Mouse (Mus musculus) cerebellum, postnatal 36 days (tissue): ENCODE measurements at regions not wholly inside any gene's neighbourhood (a gene's known extent, or its start where the extent isn't known, plus 50 kb on each side); places are given as distances from the start of the nearest gene placed in this dataset.
"Not testable (repeated sequence)": the region's sequence is repeated elsewhere in the genome, so short reads cannot be mapped to it uniquely, and the experiment has no call there.

ENCODE experiments used
- DNase-seq, 2 experiments: peaks; one replicate each; pipeline ENCODE4 v3.0.0; 2021 to 2022; ENCODE audit warnings: mixed read lengths in 2 of 2

- no peak for DNase-seq
Measured at GRCm38 (mm10) chr1:31612944-31613343, 390.3 kb downstream of the Pih1d3 start.

GRCm38 (mm10) chr1:31615219-31615618, 392.6 kb downstream of the Pih1d3 start:
- DNase-seq, result not testable (repeated sequence)

- not testable (repeated sequence) for DNase-seq
Measured at GRCm38 (mm10) chr1:31616229-31616946, 393.8 kb downstream of the Pih1d3 start.

- no peak for DNase-seq
Measured at GRCm38 (mm10) chr1:31634353-31634752, 411.7 kb downstream of the Pih1d3 start.

DNA sequence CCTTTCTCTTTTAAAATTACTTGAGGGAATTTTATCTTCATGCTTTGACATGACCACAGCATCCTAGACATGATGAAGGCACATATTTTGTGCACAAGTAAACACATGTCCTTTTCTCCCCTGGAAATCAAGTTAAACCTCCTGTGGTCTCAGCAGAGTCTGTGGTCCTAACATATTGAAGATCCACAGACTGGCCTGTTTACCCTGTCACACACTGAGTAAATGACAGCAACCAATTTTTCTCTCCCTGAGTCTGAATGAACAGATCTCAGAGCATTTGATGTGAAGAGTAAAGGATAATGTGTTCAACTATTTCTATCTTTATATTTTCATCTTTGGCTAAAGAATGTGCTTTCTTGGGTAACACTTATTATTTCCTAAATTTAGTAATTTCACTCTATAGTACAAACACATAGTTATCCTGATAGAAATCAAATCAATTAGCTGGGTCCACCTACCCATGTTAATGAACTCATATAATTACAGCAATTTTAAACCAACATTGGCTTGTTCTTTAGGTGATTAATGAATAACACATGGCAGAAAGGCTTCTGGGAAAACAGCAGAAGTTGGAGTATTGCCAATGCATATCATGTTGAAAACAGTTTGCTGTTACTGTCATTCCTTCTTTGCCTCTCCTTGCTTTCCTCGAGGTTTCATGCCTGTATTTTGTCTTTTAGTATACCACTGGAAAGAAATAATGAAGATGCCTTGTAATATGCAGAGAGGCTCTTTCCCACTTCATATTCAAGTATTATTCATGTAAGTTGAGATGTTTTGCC, 414.1 kb downstream of the Pih1d3 start:
- no peak for DNase-seq

DNA sequence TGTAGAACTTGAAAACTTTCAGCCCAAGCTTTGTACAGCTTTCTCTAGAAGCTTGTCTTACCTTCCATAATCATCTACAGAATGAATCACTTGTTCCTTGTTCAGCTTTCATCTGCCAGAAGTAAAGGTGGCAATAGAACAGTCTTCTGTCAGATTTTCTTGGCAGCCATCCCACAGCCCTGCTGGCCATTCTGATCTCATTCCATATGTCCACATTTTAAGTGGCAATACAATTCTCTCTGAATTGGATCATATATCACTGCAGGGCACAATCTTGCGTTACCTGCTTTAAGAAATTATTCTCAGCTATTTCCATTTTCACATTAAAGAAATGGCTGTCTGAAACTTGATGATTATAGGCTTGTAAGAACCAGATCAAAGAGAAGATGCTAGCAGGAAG, 422.5 kb downstream of the Pih1d3 start:
- peak; percentile 64 to 66 for DNase-seq

- DNase-seq, result no peak
Measured at GRCm38 (mm10) chr1:31678586-31678985, 455.9 kb downstream of the Pih1d3 start.
